Mouse (Mus musculus) cerebellum, adult 8-10 months (tissue): ENCODE measurements around the gene Slc7a8.
"Not testable (repeated sequence)": the region's sequence is repeated elsewhere in the genome, so short reads cannot be mapped to it uniquely, and the experiment has no call there.

Source experiments
- DNase-seq: peaks from one replicate; pipeline ENCODE4 v3.0.0; 2022

Gene Slc7a8

DNA sequence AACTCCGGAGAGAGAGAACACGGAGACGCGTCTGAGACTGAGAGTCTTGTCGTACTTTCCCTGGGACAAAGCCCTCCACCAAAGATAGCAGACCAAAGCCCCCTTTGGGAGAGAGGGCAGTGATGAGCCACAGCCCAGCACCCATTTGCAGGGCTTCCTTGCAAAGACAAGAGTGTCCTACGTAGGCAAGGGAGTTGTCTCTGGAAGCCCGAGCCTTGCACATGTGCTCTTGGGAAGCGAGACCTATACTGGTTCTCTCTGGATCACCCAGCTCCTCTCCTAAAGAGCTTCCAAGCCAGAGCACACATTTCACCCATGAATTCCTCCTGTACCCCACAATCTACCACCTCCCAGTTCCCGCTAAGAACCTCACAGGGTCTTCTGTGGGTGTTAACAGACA is 1.7 kb downstream of the Slc7a8 start:
- DNase-seq: peak; percentile 26

- DNase-seq: no peak
Measured at GRCm38 (mm10) chr14:54777893-54778292, 3.9 kb downstream of the Slc7a8 start.

DNA sequence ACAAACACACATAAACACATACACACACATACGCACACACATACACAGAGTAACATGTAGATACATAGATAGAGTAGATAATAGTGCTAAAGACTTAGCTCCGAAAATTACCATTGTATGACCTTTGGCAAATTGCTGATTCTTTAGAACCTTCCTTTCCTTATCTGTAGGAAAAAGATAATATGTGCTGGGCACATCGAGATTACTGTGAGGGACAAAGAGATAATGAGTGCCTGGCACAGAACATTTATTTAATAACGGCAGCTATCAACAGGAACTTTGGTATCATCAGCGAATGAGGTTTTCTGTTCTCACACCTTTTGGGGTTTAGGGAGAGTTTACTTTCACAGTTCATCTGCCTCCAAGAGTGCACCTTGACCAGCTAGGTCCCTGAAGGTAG is 5.0 kb downstream of the Slc7a8 start:
- no peak for DNase-seq

GRCm38 (mm10) chr14:54775534-54776041 is 6.2 kb downstream of the Slc7a8 start:
- DNase-seq: peak; percentile 31

DNA sequence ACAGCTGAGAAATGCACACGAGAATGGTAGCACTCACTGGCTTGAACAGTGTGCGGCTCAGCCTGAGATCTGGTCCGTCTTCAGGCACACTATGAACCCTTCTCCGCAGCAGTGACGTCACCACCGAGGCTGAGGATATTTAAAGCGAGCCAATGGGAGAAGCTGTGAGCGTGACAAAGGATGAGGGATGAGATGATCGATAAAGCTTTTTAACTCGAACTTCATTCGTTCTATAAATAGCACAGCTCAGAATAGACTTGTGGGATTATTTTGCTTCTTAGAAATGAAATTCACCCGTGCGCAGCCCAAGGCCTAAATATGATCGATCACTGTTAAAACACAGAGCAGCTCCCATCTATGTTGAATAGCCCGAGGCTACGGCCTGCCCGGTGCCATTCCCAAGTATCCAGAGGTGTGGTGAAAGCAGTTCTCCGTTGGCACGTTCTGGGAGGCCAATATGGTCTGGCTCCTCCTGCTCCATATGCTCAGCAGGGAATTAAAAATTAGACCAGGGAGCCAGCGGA is 9.4 kb downstream of the Slc7a8 start:
- DNase-seq: peak; percentile 55

- peak; percentile 19 for DNase-seq
Measured at GRCm38 (mm10) chr14:54770373-54770772, 11.4 kb downstream of the Slc7a8 start.

DNA sequence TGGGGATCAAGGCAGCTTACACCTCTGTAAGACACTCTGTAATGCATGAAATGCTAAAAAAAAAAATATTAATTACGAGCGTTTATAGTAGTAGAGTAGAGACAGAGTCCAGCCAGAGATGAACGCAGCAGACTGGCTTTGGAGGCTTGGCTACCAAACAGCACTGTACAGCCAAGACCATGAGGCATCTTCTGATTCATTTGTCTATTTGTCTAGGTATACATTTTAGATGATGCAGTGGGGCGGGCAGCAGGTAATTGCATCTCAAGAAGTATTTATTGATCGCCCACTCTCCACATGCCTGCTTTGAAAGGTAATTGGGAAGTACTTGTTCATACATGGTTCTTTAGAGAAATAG is 12.7 kb downstream of the Slc7a8 start:
- no peak for DNase-seq

GRCm38 (mm10) chr14:54768314-54769067 is 13.3 kb downstream of the Slc7a8 start:
- no peak for DNase-seq

GRCm38 (mm10) chr14:54766937-54767336 is 14.8 kb downstream of the Slc7a8 start:
- not testable (repeated sequence) for DNase-seq

GRCm38 (mm10) chr14:54756382-54756781 is 25.4 kb downstream of the Slc7a8 start:
- no peak for DNase-seq

- no peak for DNase-seq
Measured at GRCm38 (mm10) chr14:54754602-54755018, 27.1 kb downstream of the Slc7a8 start.

DNA sequence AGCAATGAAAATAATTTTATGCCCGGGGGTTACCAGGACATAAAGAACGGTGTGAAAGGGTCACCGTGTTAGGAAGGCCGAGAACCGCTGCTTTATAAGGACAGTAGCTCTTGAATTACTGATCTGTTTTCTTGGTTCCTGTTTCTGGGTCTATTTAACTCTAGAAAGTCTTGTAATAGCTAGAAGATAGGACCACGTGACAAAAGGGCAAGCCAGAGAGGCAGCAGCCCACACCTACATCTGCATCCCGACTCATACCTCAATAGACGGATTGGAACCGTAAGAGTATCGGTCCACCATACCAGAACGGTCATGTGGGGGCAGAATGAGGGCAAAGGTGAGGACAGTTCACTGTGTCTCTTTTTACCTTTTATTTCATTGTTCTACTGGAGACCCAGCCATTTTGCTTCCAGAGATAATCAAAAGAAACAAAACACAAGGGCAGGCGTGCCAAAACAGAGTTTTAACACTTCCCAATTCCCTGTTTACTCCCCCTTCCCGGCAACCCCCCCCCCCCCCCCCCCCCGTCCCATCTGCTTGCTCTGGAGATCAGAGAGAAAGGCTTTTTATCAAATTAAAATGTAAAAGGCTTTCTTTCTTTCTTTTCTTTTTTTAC is 27.7 kb downstream of the Slc7a8 start:
- DNase-seq: no peak

DNA sequence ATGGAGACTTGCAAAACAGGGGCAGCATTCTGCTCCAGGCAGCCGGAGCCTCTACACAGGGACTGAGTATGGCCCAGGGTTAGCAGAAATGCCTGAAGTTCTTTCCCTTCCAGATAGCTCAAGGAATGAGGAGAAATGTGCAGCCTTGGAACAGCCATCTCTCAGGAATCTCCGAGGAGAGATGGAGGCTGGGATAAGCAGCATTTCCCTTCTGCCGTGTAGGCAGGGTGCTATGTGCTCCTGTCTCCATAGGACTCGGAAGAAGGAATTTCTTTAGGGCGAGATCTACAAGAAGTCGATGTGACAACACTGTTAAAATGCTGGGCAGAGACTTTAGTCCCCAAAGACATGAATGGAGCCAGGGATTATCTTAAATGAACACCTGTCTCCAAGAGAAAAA is 28.8 kb downstream of the Slc7a8 start:
- DNase-seq: no peak

GRCm38 (mm10) chr14:54751768-54752167 is 30.0 kb downstream of the Slc7a8 start:
- DNase-seq: no peak

GRCm38 (mm10) chr14:54749238-54749637 is 32.5 kb downstream of the Slc7a8 start:
- no peak for DNase-seq

- peak; percentile 90 for DNase-seq
Measured at GRCm38 (mm10) chr14:54747942-54748917, 33.5 kb downstream of the Slc7a8 start.

DNA sequence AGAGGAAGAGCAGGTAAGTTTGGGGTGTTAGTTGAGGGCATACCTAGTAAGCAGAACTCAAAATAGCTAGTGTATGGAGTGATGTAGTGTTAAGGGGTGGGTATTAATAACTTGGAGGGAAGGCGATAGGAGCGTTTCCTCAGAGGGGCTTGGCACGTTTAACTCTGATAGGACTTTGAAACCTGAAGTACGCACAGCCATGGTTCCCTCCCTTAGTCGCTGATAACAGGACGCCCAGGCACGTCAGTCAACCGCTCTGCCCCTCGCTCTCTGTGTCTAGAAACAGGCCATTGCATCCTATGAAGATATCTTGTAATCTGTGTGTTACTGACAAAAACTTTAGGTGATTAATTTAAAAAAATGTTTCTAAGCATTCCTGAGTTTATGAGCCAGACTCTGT is 35.7 kb downstream of the Slc7a8 start:
- no peak for DNase-seq

GRCm38 (mm10) chr14:54744473-54744872 is 37.3 kb downstream of the Slc7a8 start:
- DNase-seq: no peak

- no peak for DNase-seq
Measured at GRCm38 (mm10) chr14:54742375-54742774, 39.4 kb downstream of the Slc7a8 start.

DNA sequence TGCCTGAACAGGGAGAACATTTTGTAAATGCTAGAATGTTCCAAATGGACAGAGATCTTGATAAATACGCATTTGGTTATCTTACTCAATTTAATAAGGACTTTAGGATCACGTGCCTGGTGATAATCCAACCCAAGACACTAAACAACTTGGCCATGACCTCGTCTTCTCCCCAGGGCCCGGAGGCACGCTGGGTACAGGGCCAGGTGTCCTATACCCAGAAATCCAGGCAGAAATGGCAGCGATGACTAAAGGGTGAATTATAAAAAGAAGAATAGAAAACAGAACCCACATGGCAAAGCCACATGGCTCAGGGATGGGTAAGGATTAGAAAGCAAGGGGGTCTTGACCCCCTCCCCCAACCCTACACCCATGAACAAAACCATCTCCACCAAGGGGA is 40.0 kb downstream of the Slc7a8 start:
- DNase-seq: no peak

DNA sequence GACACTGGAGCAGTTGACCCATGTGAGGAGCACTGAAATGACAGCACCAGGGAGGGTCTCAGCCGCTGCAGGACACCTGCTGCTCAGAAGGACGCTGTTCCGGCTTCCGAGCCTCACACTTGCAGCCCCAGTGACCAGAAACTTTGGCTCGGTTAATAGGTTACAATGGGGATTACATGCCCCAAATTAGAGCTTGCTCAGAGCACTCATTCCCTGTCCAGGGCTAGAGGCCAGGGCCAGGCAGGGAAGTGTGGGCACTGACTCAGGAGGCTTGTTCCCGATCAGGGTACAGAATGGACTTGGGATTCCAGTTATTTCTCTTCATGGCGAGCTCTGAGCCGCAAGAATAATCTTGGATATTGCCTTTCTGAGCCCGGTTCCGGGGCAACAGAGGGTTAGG is 44.1 kb downstream of the Slc7a8 start:
- DNase-seq: peak; percentile 47

GRCm38 (mm10) chr14:54736555-54737552 is 44.9 kb downstream of the Slc7a8 start:
- no peak for DNase-seq
